Mouse (Mus musculus) bone marrow, adult 2 months (tissue): ENCODE results near the gene Ptprt.

Experiments used
- CTCF ChIP-seq: fragments of 200-500 bp; IDR thresholded peaks from 2 replicates; pipeline ENCODE4 v1.5.1; 2011; ENCODE audit warnings: low read length, control low read depth; ENCODE audit not compliant: control insufficient read depth, insufficient read depth
- POLR2A ChIP-seq: fragments of 200-500 bp; IDR thresholded peaks from 2 replicates; pipeline ENCODE4 v1.6.1; 2011; ENCODE audit warnings: low read depth, mild to moderate bottlenecking, control low read depth, low read length, borderline replicate concordance; ENCODE audit not compliant: control insufficient read depth

GRCm38 (mm10) chr2:162251272-162251671 lies 409.7 kb downstream of the Ptprt start:
- TF ChIP-seq CTCF (no peak), POLR2A (no peak)
